Mouse (Mus musculus): Measurements from ENCODE around the gene Dnajb5. TPM values are rescaled to one million over a fixed set of nuclear protein-coding genes. Genes with fewer than 3 reads are reported as not detected.
"Not testable (repeated sequence)": the region's sequence is repeated elsewhere in the genome, so short reads cannot be mapped to it uniquely, and the experiment has no call there.

Dnajb5 gene
- polyA plus RNA-seq, 1 experiment from 2014 or later = 52.1 TPM

- H3K9ac ChIP-seq (ENCODE audit: low read length) = no peak within 1 kb of the TSS
- H3K27me3 ChIP-seq (replicated peaks; ENCODE audit: control insufficient read depth, insufficient read depth, low read length) = no peaks in the 10 kb centered on the region
- DNase-seq (ENCODE audit: low spot score) (no peak), ATAC-seq (no peak)
- H3K4me1 ChIP-seq (ENCODE audit: control insufficient read depth, insufficient read depth, low read length) = no peaks in the 10 kb centered on the region
- no peak within 1 kb of the TSS for H3K27ac ChIP-seq (ENCODE audit: low read depth, low read length)
- no peaks in the 10 kb centered on the region for H3K36me3 ChIP-seq (ENCODE audit: control insufficient read depth, insufficient read depth, low read length)
- H3K9me3 ChIP-seq (replicated peaks; ENCODE audit: control insufficient read depth, low read length) = no peaks in the 10 kb centered on the region
- WGBS = 94% methylated on average over 4 of the region's 4 CpGs
- no peak within 1 kb of the TSS for H3K4me2 ChIP-seq (ENCODE audit: low read length)
- H3K4me3 ChIP-seq (ENCODE audit: low read depth, low read length) = no peak within 1 kb of the TSS
Observed at GRCm38 (mm10) chr4:42969304-42969703, 19.7 kb downstream of the Dnajb5 start, which contains the start of gene 1700022I11Rik. Gene 1700022I11Rik, plus strand, starts transcription at chr4:42969604.

DNA sequence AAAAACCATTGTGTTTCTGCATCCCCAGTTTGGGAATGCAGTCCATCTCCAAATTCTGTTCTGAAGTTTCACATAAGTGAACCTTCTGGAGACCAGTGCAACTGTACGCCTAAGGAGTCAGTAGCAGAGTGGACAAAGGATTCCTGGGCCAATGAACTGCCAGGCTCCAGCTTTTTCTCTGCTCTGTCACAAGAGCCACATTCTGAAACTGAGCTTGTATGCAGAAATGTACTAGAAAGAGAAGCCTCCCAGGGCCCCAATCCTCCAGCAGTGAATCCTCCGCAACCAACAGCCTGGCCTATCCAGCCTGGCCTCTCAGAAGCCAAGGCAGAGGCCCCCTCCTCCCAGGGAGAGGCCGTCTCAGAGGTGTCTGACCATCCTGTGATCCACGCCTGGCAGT, 23.3 kb downstream of the Dnajb5 start:
- ATAC-seq = no peak
- no peaks in the 10 kb centered on the region for H3K9me3 ChIP-seq (replicated peaks; ENCODE audit: control insufficient read depth, low read length)
- no peaks in the 10 kb centered on the region for H3K4me1 ChIP-seq (ENCODE audit: control insufficient read depth, insufficient read depth, low read length)
- H3K27ac ChIP-seq (ENCODE audit: low read depth, low read length) = no peak overlapping the region
- 82% methylated on average over 4 of the region's 4 CpGs for WGBS
- no peak overlapping the region for H3K9ac ChIP-seq (ENCODE audit: low read length)
- no peak for DNase-seq (ENCODE audit: low spot score)
- no peak overlapping the region for H3K4me3 ChIP-seq (ENCODE audit: low read depth, low read length)
- peaks cover 20% of the 10 kb centered on the region for H3K36me3 ChIP-seq (ENCODE audit: control insufficient read depth, insufficient read depth, low read length)
- no peaks in the 10 kb centered on the region for H3K27me3 ChIP-seq (replicated peaks; ENCODE audit: control insufficient read depth, insufficient read depth, low read length)
- H3K4me2 ChIP-seq (ENCODE audit: low read length) = no peak overlapping the region

DNA sequence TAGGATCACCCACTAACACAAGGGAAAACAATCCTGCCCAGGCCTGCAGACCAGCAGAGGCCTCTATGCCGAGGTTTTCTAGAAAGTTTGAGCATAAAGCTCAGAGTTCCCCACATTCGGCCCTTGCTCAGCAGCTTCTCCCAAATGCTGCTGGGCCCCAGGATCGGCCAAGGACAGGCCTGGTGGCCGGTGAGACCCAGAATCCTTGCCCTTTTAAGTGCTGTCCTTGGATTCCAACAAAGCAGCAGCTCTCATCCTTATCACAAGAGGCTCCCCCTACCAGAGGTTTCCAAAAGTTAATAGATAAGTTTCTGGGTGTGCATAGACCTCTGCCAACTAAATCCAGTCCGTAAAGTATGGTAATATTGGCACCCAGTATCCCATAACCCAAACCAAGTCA, 24.3 kb downstream of the Dnajb5 start:
- ATAC-seq = no peak
- 89% methylated on average over 5 of the region's 5 CpGs for whole genome bisulfite sequencing
- no peak overlapping the region for H3K27ac ChIP-seq (ENCODE audit: low read depth, low read length)
- no peak overlapping the region for H3K9ac ChIP-seq (ENCODE audit: low read length)
- no peaks in the 10 kb centered on the region for H3K4me1 ChIP-seq (ENCODE audit: control insufficient read depth, insufficient read depth, low read length)
- no peaks in the 10 kb centered on the region for H3K9me3 ChIP-seq (replicated peaks; ENCODE audit: control insufficient read depth, low read length)
- peaks cover 27% of the 10 kb centered on the region for H3K36me3 ChIP-seq (ENCODE audit: control insufficient read depth, insufficient read depth, low read length)
- no peak for DNase-seq (ENCODE audit: low spot score)
- no peak overlapping the region for H3K4me2 ChIP-seq (ENCODE audit: low read length)
- no peaks in the 10 kb centered on the region for H3K27me3 ChIP-seq (replicated peaks; ENCODE audit: control insufficient read depth, insufficient read depth, low read length)
- H3K4me3 ChIP-seq (ENCODE audit: low read depth, low read length) = no peak overlapping the region

GRCm38 (mm10) chr4:42978062-42978461, 28.4 kb downstream of the Dnajb5 start:
- Histone ChIP-seq H3K4me1 (ENCODE audit: control insufficient read depth, insufficient read depth, low read length) (no peaks in the 10 kb centered on the region), H3K27me3 (replicated peaks; ENCODE audit: control insufficient read depth, insufficient read depth, low read length) (no peaks in the 10 kb centered on the region), H3K4me2 (ENCODE audit: low read length) (no peak overlapping the region), H3K9ac (ENCODE audit: low read length) (no peak overlapping the region), H3K4me3 (ENCODE audit: low read depth, low read length) (no peak overlapping the region), H3K27ac (ENCODE audit: low read depth, low read length) (no peak overlapping the region), H3K9me3 (replicated peaks; ENCODE audit: control insufficient read depth, low read length) (no peaks in the 10 kb centered on the region), H3K36me3 (ENCODE audit: control insufficient read depth, insufficient read depth, low read length) (peaks cover 63% of the 10 kb centered on the region)
- 89% methylated on average over 4 of the region's 4 CpGs for WGBS
- ATAC-seq (no peak), DNase-seq (ENCODE audit: low spot score) (no peak)

DNA sequence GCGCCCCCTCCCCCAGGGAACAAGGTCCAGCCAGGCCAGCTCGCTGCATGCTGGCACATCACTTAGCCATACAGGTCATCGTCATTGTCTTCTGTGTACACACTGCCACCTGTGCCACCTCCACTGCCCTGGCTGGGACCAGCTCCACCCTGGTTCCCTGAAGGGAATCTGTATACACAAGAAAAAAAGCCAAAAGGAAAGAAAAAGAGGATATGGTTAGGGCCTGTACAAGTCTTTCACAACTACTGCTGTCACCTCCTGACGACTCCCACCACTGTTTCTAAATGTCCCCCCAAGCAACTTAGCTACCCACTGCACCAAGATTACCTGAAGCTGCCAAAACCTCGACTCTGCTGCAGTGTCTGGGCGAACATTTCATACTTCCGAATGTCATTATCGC, 30.9 kb downstream of the Dnajb5 start:
- H3K27ac ChIP-seq (ENCODE audit: low read depth, low read length); H3K9me3 ChIP-seq (replicated peaks; ENCODE audit: control insufficient read depth, low read length); H3K9ac ChIP-seq (ENCODE audit: low read length); H3K4me2 ChIP-seq (ENCODE audit: low read length); H3K4me1 ChIP-seq (ENCODE audit: control insufficient read depth, insufficient read depth, low read length); H3K27me3 ChIP-seq (replicated peaks; ENCODE audit: control insufficient read depth, insufficient read depth, low read length); DNase-seq (ENCODE audit: low spot score); ATAC-seq; H3K4me3 ChIP-seq (ENCODE audit: low read depth, low read length): not testable (repeated sequence)
- peaks cover 82% of the 10 kb centered on the region for H3K36me3 ChIP-seq (ENCODE audit: control insufficient read depth, insufficient read depth, low read length)
- 96% methylated on average over 7 of the region's 8 CpGs for WGBS

- Histone ChIP-seq H3K9me3 (replicated peaks; ENCODE audit: control insufficient read depth, low read length) (no peaks in the 10 kb centered on the region), H3K36me3 (ENCODE audit: control insufficient read depth, insufficient read depth, low read length) (peaks cover 97% of the 10 kb centered on the region), H3K4me1 (ENCODE audit: control insufficient read depth, insufficient read depth, low read length) (no peaks in the 10 kb centered on the region), H3K27me3 (replicated peaks; ENCODE audit: control insufficient read depth, insufficient read depth, low read length) (no peaks in the 10 kb centered on the region), H3K27ac (ENCODE audit: low read depth, low read length) (no peak overlapping the region), H3K9ac (ENCODE audit: low read length) (no peak overlapping the region), H3K4me2 (ENCODE audit: low read length) (no peak overlapping the region), H3K4me3 (ENCODE audit: low read depth, low read length) (no peak overlapping the region)
- 83% methylated on average over 1 of the region's 1 CpGs for WGBS
- DNase-seq (ENCODE audit: low spot score) = no peak
- no peak for ATAC-seq
Observed at GRCm38 (mm10) chr4:42988296-42988695, 38.7 kb downstream of the Dnajb5 start.

DNA sequence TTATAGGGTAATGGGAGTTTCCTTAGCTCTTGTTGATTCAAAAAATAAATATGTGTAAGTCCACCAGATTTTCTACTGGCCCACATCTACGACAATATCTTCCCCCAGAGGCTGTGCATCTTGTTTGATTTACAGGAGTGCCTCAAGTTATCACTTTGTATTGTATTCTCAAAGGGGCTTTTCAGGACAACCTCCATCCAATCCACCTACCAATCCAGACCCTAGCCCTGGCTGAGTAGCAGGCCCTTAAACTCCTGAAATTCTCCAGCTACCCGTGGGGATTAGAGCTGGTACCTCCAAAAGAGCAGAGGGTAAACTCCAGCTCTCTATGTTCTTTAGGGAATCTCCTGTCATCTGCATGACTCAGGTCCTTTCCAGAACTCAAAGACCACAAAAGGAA, 48.4 kb downstream of the Dnajb5 start:
- Histone ChIP-seq H3K36me3 (ENCODE audit: control insufficient read depth, insufficient read depth, low read length) (peaks cover 40% of the 10 kb centered on the region), H3K4me1 (ENCODE audit: control insufficient read depth, insufficient read depth, low read length) (peaks cover 16% of the 10 kb centered on the region), H3K27me3 (replicated peaks; ENCODE audit: control insufficient read depth, insufficient read depth, low read length) (no peaks in the 10 kb centered on the region), H3K9me3 (replicated peaks; ENCODE audit: control insufficient read depth, low read length) (no peaks in the 10 kb centered on the region), H3K9ac (ENCODE audit: low read length) (peak overlapping the region; percentile 95; the same call in 1 of the 2 replicates), H3K4me2 (ENCODE audit: low read length) (peak overlapping the region; percentile 94), H3K27ac (ENCODE audit: low read depth, low read length) (no peak overlapping the region), H3K4me3 (ENCODE audit: low read depth, low read length) (peak overlapping the region; percentile 96)
- no peak for DNase-seq (ENCODE audit: low spot score)
- ATAC-seq = no peak
- 73% methylated on average over 2 of the region's 2 CpGs for WGBS

- H3K4me1 ChIP-seq (ENCODE audit: control insufficient read depth, insufficient read depth, low read length) = peaks cover 16% of the 10 kb centered on the region
- WGBS = under 1% methylated on average over 49 of the region's 51 CpGs
- H3K4me3 ChIP-seq (ENCODE audit: low read depth, low read length) = peak overlapping the region; percentile 96
- H3K27me3 ChIP-seq (replicated peaks; ENCODE audit: control insufficient read depth, insufficient read depth, low read length) = no peaks in the 10 kb centered on the region
- H3K9me3 ChIP-seq (replicated peaks; ENCODE audit: control insufficient read depth, low read length) = no peaks in the 10 kb centered on the region
- H3K4me2 ChIP-seq (ENCODE audit: low read length) = peak overlapping the region; percentile 94
- DNase-seq (ENCODE audit: low spot score) (peak; percentile 69), ATAC-seq (peak; percentile 70)
- peaks cover 24% of the 10 kb centered on the region for H3K36me3 ChIP-seq (ENCODE audit: control insufficient read depth, insufficient read depth, low read length)
- H3K27ac ChIP-seq (ENCODE audit: low read depth, low read length) = peak overlapping the region; percentile 99
- peak overlapping the region; percentile 95 for H3K9ac ChIP-seq (ENCODE audit: low read length)
Observed at GRCm38 (mm10) chr4:42999451-43000140, 50.0 kb downstream of the Dnajb5 start.

- under 1% methylated on average over 49 of the region's 56 CpGs for WGBS
- H3K27me3 ChIP-seq (replicated peaks; ENCODE audit: control insufficient read depth, insufficient read depth, low read length); H3K9me3 ChIP-seq (replicated peaks; ENCODE audit: control insufficient read depth, low read length): not testable (repeated sequence)
- ATAC-seq (peak; percentile 99), DNase-seq (ENCODE audit: low spot score) (peak; percentile 100)
- peak within 1 kb of the TSS; percentile 96 for H3K4me3 ChIP-seq (ENCODE audit: low read depth, low read length)
- peaks cover 16% of the 10 kb centered on the region for H3K4me1 ChIP-seq (ENCODE audit: control insufficient read depth, insufficient read depth, low read length)
- peaks cover 21% of the 10 kb centered on the region for H3K36me3 ChIP-seq (ENCODE audit: control insufficient read depth, insufficient read depth, low read length)
- peak within 1 kb of the TSS; percentile 94 for H3K4me2 ChIP-seq (ENCODE audit: low read length)
- peak within 1 kb of the TSS; percentile 99 for H3K27ac ChIP-seq (ENCODE audit: low read depth, low read length)
- H3K9ac ChIP-seq (ENCODE audit: low read length) = peak within 1 kb of the TSS; percentile 95
Observed at GRCm38 (mm10) chr4:43000141-43000986, 50.8 kb downstream of the Dnajb5 start, which contains the start of gene Vcp. Gene Vcp, minus strand, starts transcription at chr4:43000507.
